Mouse (Mus musculus): Measurements from ENCODE around the gene Gsta2. TPM values are rescaled to one million over a fixed set of nuclear protein-coding genes. Genes with fewer than 3 reads are reported as not detected.

The Gsta2 gene
- polyA plus RNA-seq, 1 experiment from 2014 or later = 0.21 TPM

DNA sequence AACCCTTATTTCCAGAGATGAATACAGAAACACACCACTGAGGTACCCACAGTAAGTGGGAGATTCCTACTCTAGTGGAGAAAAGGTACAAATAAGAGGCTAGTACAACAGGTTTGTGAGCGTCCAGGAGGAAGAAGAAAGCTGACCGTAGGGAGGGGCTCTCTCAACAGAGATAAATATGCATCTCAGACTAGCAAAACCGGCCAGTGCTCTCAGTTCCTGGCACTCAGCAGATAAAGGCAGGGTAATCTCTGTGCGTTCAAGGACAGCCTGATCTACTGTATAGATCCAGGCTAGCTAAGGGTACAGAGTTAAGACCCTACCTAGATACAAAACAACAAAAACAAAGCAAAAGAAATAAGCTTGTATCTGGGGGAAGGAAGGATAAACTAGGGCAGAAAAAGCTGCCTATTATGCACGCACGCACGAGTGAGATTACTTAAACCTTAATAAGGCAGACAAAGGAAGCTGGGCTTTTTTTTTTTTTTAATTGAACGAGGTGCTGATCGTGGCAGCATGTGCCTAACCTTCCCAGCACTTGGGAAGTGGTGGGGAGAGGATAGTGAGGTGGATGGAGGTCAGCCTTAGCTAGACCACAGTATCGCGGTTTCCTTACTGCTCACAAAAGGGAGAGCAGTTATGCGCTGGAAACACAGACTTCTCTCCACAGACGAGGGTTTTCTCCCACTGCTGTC lies 10.4 kb upstream of the Gsta2 start:
- H3K36me3 ChIP-seq (ENCODE audit: insufficient read depth) = no peaks in the 10 kb centered on the region
- WGBS = 58% methylated on average over 13 of the region's 13 CpGs
- ATAC-seq (ENCODE audit: insufficient read depth) = no peak
- H3K4me2 ChIP-seq = no peak overlapping the region
- TF ChIP-seq CTCF (IDR thresholded peaks at IDR 0.05; ENCODE audit: low read depth) = no peak
- no peak overlapping the region for H3K4me3 ChIP-seq (ENCODE audit: low read depth, low read length)
- H3K27me3 ChIP-seq (ENCODE audit: insufficient read depth, low read length) = no peaks in the 10 kb centered on the region
- DNase-seq = no peak
- H3K9me3 ChIP-seq (ENCODE audit: low read depth, low read length) = no peaks in the 10 kb centered on the region
- no peaks in the 10 kb centered on the region for H3K4me1 ChIP-seq (ENCODE audit: insufficient read depth)
- no peak overlapping the region for H3K9ac ChIP-seq
- H3K27ac ChIP-seq (ENCODE audit: low read depth) = no peak overlapping the region

DNA sequence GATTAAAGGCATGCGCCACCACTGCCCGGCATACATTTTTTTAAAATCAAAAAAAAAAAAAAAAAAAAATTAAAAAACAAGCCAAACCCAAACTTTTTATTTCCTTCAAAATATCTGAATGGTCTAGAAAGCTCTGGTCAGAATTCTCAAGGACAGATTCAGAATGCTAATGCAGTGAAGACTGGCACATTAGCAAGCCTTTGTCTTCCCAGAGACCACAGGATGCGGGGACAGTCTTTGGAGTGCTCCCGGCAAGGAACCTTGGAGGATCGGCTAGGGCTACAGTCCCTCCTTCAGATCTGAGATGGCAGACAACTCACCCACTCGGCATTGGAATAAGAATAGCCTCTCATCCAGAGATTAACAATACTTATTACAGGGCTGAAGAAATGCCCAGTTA lies 9.1 kb upstream of the Gsta2 start:
- WGBS = 85% methylated on average over 6 of the region's 6 CpGs
- Histone ChIP-seq H3K27me3 (ENCODE audit: insufficient read depth, low read length) (no peaks in the 10 kb centered on the region), H3K4me3 (ENCODE audit: low read depth, low read length) (no peak overlapping the region), H3K4me2 (no peak overlapping the region), H3K9me3 (ENCODE audit: low read depth, low read length) (no peaks in the 10 kb centered on the region), H3K36me3 (ENCODE audit: insufficient read depth) (no peaks in the 10 kb centered on the region), H3K9ac (no peak overlapping the region), H3K4me1 (ENCODE audit: insufficient read depth) (no peaks in the 10 kb centered on the region), H3K27ac (ENCODE audit: low read depth) (no peak overlapping the region)
- no peak for TF ChIP-seq CTCF (IDR thresholded peaks at IDR 0.05; ENCODE audit: low read depth)
- ATAC-seq (ENCODE audit: insufficient read depth) = no peak
- no peak for DNase-seq

DNA sequence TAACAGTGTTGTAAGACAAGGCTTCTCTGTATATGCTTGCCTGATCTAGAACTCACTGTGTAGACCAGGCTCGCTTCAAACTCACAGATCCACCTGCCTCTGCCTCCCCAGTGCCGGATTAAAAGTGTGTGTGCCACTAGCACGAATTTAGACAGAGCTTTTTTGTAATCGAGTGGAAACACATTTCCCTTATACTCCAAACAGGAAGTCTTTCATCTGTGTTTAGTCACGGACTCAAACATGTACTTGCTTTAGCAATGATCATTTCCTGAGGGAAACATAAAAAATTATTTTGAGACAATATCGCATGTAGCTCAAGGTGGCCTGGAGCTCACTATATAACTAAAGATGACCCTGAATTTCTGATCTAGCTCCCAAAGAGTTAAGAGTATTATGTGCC lies 7.8 kb upstream of the Gsta2 start:
- ATAC-seq (ENCODE audit: insufficient read depth) = no peak

DNA sequence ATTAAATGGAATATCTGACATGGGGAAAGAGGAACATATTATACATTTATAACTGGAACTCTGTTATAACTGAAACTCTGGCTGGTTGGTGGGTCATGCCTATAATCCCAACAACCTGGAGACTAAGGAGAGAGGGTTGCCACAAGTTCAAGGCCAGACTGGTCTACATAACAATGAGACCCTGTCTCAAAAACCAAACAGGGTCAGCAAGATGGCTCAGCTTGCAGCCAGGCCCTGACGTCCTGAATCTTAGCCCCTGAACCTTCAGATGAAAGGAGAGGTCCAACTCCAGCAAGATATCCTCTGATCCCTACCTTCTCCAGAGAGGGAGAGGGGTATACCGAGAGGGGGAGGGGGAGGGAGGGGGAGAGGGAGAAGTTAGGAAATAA lies 4.9 kb upstream of the Gsta2 start:
- H3K4me2 ChIP-seq = no peak overlapping the region
- no peaks in the 10 kb centered on the region for H3K9me3 ChIP-seq (ENCODE audit: low read depth, low read length)
- H3K27me3 ChIP-seq (ENCODE audit: insufficient read depth, low read length) = no peaks in the 10 kb centered on the region
- no peak for TF ChIP-seq CTCF (IDR thresholded peaks at IDR 0.05; ENCODE audit: low read depth)
- ATAC-seq (ENCODE audit: insufficient read depth) (no peak), DNase-seq (no peak)
- H3K9ac ChIP-seq = no peak overlapping the region
- no peaks in the 10 kb centered on the region for H3K4me1 ChIP-seq (ENCODE audit: insufficient read depth)
- no peaks in the 10 kb centered on the region for H3K36me3 ChIP-seq (ENCODE audit: insufficient read depth)
- no peak overlapping the region for H3K4me3 ChIP-seq (ENCODE audit: low read depth, low read length)
- WGBS = 34% methylated on average over 2 of the region's 2 CpGs
- no peak overlapping the region for H3K27ac ChIP-seq (ENCODE audit: low read depth)

More for the DNA sequence above, 7.8 kb upstream of the Gsta2 start:
- no peaks in the 10 kb centered on the region for H3K9me3 ChIP-seq (ENCODE audit: low read depth, low read length)
- H3K9ac ChIP-seq = no peak overlapping the region
- no peak overlapping the region for H3K4me2 ChIP-seq
- no peak overlapping the region for H3K4me3 ChIP-seq (ENCODE audit: low read depth, low read length)
- no peak for TF ChIP-seq CTCF (IDR thresholded peaks at IDR 0.05; ENCODE audit: low read depth)
- 47% methylated on average over 6 of the region's 6 CpGs for WGBS
- H3K36me3 ChIP-seq (ENCODE audit: insufficient read depth) = no peaks in the 10 kb centered on the region
- DNase-seq = peak; percentile 37
- H3K27ac ChIP-seq (ENCODE audit: low read depth) = no peak overlapping the region
- no peaks in the 10 kb centered on the region for H3K27me3 ChIP-seq (ENCODE audit: insufficient read depth, low read length)
- H3K4me1 ChIP-seq (ENCODE audit: insufficient read depth) = no peaks in the 10 kb centered on the region

DNA sequence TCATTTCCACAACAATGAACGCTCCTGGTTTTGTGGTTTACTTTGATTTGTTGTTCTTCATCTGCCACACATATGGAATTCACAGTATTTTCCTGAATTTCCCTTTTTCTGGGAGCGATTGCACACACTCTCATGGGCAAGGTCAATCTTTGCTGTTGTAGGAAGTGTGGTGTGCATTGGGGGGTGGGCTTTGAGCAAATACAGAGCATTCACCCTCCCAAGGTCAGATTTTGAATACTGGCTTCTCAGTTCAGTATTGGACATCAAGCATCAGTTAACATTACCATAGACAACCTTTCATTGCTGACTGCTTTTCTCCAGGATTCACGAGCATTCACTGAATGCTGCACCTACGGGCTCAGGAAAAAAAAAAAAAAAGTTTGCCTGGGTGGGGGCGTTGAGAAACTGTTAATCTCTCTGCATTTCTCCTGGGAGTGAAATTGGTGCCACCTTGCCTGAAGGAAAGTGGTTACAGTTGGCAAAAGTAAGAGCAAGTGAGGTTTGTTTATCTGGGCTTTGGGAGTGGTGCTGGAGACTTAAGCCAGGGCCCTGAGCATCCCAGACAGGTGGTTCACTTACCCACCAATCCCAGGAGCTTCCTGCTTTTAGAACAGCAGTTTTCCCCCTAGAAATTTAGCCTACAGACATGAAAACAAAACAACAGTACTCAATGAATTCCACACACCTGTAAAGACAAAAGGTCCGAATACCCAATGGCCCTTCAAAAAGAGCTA lies 4.3 kb upstream of the Gsta2 start:
- no peaks in the 10 kb centered on the region for H3K27me3 ChIP-seq (ENCODE audit: insufficient read depth, low read length)
- no peak for DNase-seq
- no peak overlapping the region for H3K27ac ChIP-seq (ENCODE audit: low read depth)

DNA sequence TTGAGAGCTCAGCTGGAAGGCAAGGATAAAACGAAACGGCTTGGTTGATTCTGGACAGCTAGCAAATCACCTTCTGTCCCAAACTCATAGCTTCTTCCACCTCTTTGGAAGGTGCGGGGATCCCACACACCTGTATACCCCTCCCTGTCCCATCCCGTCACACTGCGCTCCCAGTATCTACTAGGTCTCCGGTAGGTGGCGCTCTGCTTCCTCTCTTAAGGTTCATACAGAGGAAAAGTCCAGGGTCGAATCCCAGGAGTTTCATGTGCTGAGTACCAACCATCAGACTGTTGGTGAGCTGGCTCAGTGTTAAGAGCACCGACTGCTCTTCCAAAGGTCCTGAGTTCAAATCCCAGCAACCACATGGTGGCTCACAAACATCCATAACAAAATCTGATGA lies 2.5 kb upstream of the Gsta2 start:
- Histone ChIP-seq H3K4me2 (no peak overlapping the region), H3K4me1 (ENCODE audit: insufficient read depth) (no peaks in the 10 kb centered on the region), H3K9ac (no peak overlapping the region), H3K27me3 (ENCODE audit: insufficient read depth, low read length) (no peaks in the 10 kb centered on the region), H3K4me3 (ENCODE audit: low read depth, low read length) (no peak overlapping the region), H3K36me3 (ENCODE audit: insufficient read depth) (no peaks in the 10 kb centered on the region), H3K27ac (ENCODE audit: low read depth) (no peak overlapping the region), H3K9me3 (ENCODE audit: low read depth, low read length) (no peaks in the 10 kb centered on the region)
- ATAC-seq (ENCODE audit: insufficient read depth) (0 out of 2 replicates have a peak, but pooled peaks have one; percentile 60), DNase-seq (peak; percentile 81)
- WGBS = 15% methylated on average over 9 of the region's 9 CpGs
- TF ChIP-seq CTCF (IDR thresholded peaks at IDR 0.05; ENCODE audit: low read depth) = peak; percentile 79

More for the DNA sequence above, 4.3 kb upstream of the Gsta2 start:
- Histone ChIP-seq H3K4me2 (no peak overlapping the region), H3K4me1 (ENCODE audit: insufficient read depth) (no peaks in the 10 kb centered on the region), H3K36me3 (ENCODE audit: insufficient read depth) (no peaks in the 10 kb centered on the region), H3K9ac (no peak overlapping the region), H3K9me3 (ENCODE audit: low read depth, low read length) (no peaks in the 10 kb centered on the region), H3K4me3 (ENCODE audit: low read depth, low read length) (no peak overlapping the region)
- WGBS = 79% methylated on average over 6 of the region's 6 CpGs
- no peak for ATAC-seq (ENCODE audit: insufficient read depth)
- TF ChIP-seq CTCF (IDR thresholded peaks at IDR 0.05; ENCODE audit: low read depth) = no peak
